Mouse (Mus musculus): ENCODE data around the gene Myom3.

The Myom3 gene

DNA sequence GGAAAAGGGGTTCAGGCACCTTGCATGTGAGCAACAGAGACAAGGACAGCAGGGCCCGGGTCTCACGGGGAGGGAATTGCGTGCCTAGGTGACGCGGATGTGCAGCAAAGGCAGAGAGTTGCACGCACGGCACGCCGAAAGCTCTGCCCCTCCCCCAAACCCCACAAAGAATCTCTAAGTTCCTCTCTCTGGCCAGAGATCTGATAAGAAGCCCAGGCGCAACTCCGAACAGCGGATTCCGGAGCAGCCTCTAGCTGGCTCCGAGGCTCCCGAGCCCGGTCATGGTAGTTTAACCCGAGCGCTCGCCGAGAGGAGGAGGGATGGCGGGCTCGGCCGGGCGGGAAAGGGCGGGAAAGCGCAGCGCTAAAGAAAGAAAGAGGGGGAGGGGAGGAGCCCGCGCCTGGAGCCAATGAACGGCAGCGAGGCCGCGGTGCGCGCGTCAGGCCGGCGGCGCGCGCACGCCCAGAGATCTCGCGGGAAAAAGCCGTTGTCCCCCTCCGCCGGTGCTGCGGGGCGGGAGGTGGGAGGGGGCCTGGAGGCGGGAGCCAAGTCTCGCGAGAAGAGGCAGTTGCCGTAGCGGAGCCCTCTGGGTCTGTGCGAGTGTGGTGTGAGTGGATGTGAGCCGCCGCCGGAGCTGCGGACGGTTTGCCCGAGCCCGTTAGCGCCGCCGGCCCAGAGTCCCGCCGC is 96.2 kb downstream of the Myom3 start, which contains the start of gene Srsf10:
Gene Srsf10, plus strand, starts transcription at position 212 of the 687 bp plus-strand sequence.
- peak; percentile 97 for DNase-seq (ENCODE audit: low read depth, low spot score)

DNA sequence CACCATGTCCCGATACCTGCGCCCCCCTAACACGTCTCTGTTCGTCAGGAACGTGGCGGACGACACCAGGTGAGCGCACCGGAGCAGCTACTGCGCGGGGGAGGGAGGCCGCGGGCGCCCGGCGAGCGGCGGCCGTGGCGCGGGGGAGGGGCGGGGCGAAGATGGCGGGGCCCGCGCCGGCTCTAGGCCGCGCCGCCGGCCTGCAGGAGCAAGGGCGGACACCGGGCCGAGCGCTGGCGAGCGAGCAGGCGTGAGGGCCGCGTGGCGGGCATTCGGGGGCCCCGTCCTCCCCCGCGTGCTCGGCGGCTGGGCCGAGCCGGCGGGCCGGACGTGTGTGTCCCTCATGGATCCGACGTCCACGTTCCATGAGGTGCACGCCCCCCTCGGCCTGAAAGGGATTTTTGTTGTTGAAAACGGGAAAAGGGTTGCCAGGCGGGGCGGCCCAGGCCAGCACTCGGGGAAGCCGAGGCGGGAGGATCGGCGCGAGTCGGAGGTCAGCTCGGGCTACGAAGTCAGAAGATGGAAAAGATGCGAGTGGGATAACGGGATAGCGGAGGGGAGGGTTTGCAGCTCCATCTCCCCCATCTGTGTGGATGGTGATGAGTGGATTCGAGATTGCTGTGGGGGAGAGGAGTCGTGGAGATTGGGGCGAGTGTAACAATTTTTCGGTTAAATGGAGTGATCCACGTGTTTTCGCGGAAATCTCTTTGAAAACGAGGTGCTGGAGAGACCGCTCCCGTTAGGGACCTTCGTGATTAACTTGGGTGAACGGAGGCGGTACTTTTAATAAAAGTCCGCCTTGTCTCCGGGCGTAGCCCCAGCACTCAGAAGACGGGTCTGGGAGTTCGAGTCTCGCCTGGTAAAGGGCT is 96.9 kb downstream of the Myom3 start:
- no peak for DNase-seq (ENCODE audit: low read depth, low spot score)

DNA sequence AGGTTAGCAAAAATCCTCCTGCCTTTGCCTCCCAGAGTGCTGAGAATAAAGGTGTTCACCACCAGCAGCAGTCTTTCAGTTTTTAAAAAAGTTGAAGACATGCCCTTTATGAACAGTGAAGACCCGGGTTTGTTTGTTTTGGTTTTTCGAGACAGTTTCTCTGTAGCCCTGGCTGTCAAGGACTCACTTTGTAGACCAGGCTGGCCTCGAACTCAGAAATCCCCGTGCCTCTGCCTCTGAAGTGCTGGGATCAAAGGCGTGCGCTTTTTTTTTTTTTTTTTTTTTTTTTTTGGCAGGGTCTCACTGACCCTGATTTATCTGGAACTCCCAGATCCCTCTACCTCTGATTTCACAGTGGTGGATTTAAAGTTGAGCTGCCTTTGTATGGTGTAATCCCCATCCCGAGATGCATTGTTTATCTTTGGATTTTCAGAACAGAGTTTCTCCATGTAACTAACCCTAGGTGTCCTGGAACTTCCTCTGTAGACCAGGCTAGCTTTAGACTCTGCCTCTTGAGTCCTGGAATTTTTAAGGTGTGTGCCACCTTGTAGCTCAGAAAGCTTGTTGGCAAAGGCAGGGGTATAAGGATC is 98.2 kb downstream of the Myom3 start:
- no peak for DNase-seq (ENCODE audit: low read depth, low spot score)
